Mouse (Mus musculus) embryonic stem cell, embryonic (primary cell): ENCODE results near the gene Serf2.

ENCODE experiments used
- CTCF ChIA-PET, 4 experiments: fragments of 300-600 bp in 2 of 4; fragments of 350-600 bp in 2 of 4; sonication (Branson Sonifier 250); formaldehyde crosslinking; loops; one replicate each; lab custom pipeline; 2022; ENCODE audit warnings: inconsistent platforms in 2 of 4; lab: Charles Lee
- POLR2A ChIA-PET, 4 experiments: fragments of 300-600 bp in 2 of 4; fragments of 350-600 bp in 2 of 4; sonication (Branson Sonifier 250); formaldehyde crosslinking; loops; one replicate each; lab custom pipeline; 2022; ENCODE audit warnings: antibody characterized with exemption in 4 of 4, inconsistent platforms in 1 of 4; lab: Charles Lee

The Serf2 gene

GRCm38 (mm10) chr2:121448739-121449535 lies at the start of gene Serf2:
Serf2 (plus strand) TSS chr2:121449195.
- ChIA-PET CTCF (interaction anchor here (0.5 to 1.5 kb wide), 15 partner anchors 8 to 543 kb away, joined by 3 to 9 read pairs (median 4); partner anchors contain the start of genes Catsper2 (in 2 of the 4), Pdia3 (in 2 of the 4), Adal (in 1 of the 4) and Lcmt2 (in 1 of the 4)), POLR2A (interaction anchor here (0.6 to 4.2 kb wide), 88 partner anchors 8 to 678 kb away, joined by 3 to 90 read pairs (median 6); partner anchors contain the start of genes Mfap1b (in 4 of the 4), Adal (in 3 of the 4), Catsper2 (in 3 of the 4) and Lcmt2 (in 3 of the 4))

GRCm38 (mm10) chr2:121403296-121403695 lies 45.7 kb upstream of the Serf2 start:
- ChIA-PET POLR2A (interaction anchor here in 1 of 4 experiments (0.6 to 2.2 kb wide), 2 partner anchors 10 to 222 kb away, joined by 3 to 7 read pairs; partner anchors contain the start of genes Catsper2 and Pdia3), CTCF (no interaction called here)

GRCm38 (mm10) chr2:121408160-121408559 lies 40.8 kb upstream of the Serf2 start:
- CTCF ChIA-PET, result interaction anchor here (0.6 to 2.0 kb wide), 6 partner anchors 12 to 691 kb away, joined by 3 to 8 read pairs (median 4); no protein-coding TSS in a partner anchor

GRCm38 (mm10) chr2:121412843-121413386 lies 36.1 kb upstream of the Serf2 start:
- POLR2A ChIA-PET, result interaction anchor here (0.5 to 6.8 kb wide), 98 partner anchors 8 to 1259 kb away, joined by 3 to 90 read pairs (median 5); partner anchors contain the start of genes Adal (in 3 of the 4), Lcmt2 (in 3 of the 4), Map1a (in 3 of the 4) and Serf2 (in 3 of the 4)
- CTCF ChIA-PET, result interaction anchor here (0.6 to 2.0 kb wide), 12 partner anchors 16 to 934 kb away, joined by 3 to 7 read pairs (median 5); partner anchors contain the start of genes Serf2 (in 2 of the 4) and Ckmt1 (in 1 of the 4)

More at GRCm38 (mm10) chr2:121408160-121408559, 40.8 kb upstream of the Serf2 start:
- POLR2A ChIA-PET, result interaction anchor here in 1 of 4 experiments (0.8 to 1.1 kb wide), 4 partner anchors 8 to 20 kb away, joined by 3 to 4 read pairs (median 4); no protein-coding TSS in a partner anchor

DNA sequence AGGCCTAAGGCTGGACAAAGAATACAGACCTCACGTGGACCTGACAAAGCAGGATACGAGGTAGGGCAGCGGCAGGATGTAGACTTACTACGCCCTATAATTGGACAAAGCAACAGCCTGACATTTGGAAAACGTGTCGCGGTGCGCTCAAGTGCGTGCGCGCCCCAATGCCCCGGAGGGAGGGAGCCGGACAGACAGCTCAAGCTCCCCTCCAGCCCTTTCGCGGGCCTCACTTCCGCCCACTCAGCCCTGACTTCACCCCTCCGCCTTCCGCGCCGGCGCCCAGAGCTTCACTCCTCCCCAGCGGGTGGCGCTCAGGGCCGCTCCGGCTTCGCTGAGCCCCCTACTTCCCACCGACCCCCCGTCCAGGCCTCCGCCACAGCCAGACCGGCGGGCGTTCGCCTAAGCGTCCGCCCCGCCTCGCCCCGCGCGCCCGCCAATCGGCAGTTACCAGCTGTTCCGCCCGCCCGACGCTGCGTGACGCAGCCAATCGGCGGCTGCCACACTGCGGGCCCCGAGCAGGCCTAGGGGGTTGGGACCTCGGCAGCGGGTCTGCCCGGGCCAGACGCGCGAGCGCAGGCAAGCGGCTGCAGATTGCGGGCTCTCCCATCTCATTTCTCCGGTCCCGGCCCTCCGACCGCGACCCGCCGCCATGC lies 35.5 kb upstream of the Serf2 start, which contains the start of the genes Pdia3 and Catsper2:
Gene Pdia3 (plus strand): TSS at position 389 of the 656 bp plus-strand sequence.
Gene Catsper2 (minus strand): TSS at position 406 of the 656 bp plus-strand sequence.
- ChIA-PET POLR2A (interaction anchor here (0.5 to 6.8 kb wide), 100 partner anchors 8 to 1259 kb away, joined by 3 to 90 read pairs (median 5); partner anchors contain the start of genes Adal (in 3 of the 4), Lcmt2 (in 3 of the 4), Map1a (in 3 of the 4) and Mfap1b (in 3 of the 4)), CTCF (interaction anchor here (0.6 to 2.0 kb wide), 12 partner anchors 17 to 935 kb away, joined by 3 to 7 read pairs (median 5); partner anchors contain the start of genes Serf2 (in 2 of the 4) and Ckmt1 (in 1 of the 4))

DNA sequence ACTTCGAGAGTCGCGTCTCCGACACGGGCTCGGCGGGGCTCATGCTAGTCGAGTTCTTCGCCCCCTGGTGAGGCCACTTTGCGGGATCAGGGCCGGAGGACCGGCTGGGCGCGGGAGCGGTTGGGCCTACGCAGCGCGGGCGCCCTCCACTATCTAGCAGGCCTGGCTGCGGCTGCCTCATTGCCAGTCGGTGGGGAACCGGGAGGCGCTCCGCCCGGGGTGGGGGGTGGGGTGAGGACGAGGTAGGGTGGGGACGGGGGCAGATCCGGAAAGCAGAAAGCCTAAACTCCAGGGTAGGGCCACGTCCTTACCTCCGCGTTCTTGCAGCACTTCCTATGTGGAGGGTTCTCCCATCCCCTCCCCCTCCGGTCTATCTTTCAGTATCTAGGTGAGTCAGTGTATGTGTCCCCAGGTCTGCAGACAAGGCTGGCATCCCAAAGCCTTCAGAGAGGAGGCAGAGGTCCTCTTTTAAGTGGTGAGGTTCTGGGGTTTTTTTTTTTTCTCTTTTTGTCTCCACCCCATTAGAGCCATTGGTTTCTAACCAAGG lies 34.8 kb upstream of the Serf2 start:
- ChIA-PET CTCF (interaction anchor here in 3 of 4 experiments (0.6 to 2.0 kb wide), 8 partner anchors 18 to 194 kb away, joined by 3 to 7 read pairs (median 5); partner anchors contain the start of gene Serf2 (in 2 of the 3)), POLR2A (interaction anchor here (0.6 to 6.8 kb wide), 84 partner anchors 7 to 613 kb away, joined by 3 to 90 read pairs (median 5); partner anchors contain the start of genes Serf2 (in 3 of the 4), Adal (in 2 of the 4), Hypk (in 2 of the 4) and Lcmt2 (in 2 of the 4))

- ChIA-PET POLR2A (interaction anchor here in 3 of 4 experiments (0.6 to 6.8 kb wide), 23 partner anchors 8 to 601 kb away, joined by 3 to 90 read pairs (median 4); partner anchors contain the start of genes Adal (in 1 of the 3), Hypk (in 1 of the 3), Lcmt2 (in 1 of the 3) and Map1a (in 1 of the 3)), CTCF (interaction anchor here in 3 of 4 experiments (0.5 to 0.7 kb wide), 3 partner anchors 77 to 194 kb away, joined by 3 to 4 read pairs (median 3); no protein-coding TSS in a partner anchor)
Observed at GRCm38 (mm10) chr2:121415103-121415502, 33.9 kb upstream of the Serf2 start.

DNA sequence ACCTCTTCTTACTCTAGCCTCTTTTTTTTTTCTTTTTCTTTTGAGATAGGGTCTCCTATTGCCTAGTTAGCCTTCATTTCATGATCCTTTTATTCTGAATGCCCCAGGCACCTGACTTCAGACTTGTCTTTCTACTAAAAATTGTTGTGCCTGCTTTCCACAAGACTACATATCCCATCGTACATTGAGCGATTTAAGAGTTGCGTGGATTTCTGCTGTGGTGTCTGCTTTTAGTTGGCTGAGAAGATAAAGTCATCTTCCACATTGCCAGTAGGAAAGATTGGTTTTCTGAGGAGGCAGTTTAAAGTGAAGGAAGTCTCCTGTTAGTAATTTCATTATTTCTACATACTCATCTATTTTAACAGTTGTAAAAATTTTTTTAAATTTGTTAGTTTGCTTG lies 33.4 kb upstream of the Serf2 start:
- ChIA-PET POLR2A (interaction anchor here in 3 of 4 experiments (0.7 to 6.8 kb wide), 15 partner anchors 8 to 805 kb away, joined by 3 to 90 read pairs (median 5); partner anchors contain the start of genes Serf2 (in 2 of the 3) and Mfap1b (in 1 of the 3)), CTCF (no interaction called here)

GRCm38 (mm10) chr2:121416356-121416755 lies 32.6 kb upstream of the Serf2 start:
- CTCF ChIA-PET, result interaction anchor here in 1 of 4 experiments (0.6 kb wide), 1 partner anchor 1724 kb away, joined by 3 read pairs; no protein-coding TSS in a partner anchor

DNA sequence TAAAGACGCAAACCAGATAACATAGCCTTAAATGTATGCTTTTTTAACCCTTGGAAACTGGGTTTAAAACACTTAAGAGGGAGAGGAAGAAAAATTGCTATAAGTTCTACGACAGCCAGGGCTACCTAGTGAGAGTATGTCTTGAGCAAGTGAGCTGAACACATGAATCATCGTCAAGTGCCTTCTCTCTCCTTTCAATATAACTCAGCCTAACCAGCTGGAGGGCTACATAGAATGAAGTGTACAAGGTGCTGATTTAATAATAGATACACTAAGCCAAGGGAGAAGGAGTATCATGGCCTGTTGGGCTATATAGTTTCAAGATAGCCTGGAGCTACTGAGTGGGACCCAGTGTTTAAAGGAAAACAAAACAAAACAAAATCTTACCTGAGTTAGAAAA lies 30.5 kb upstream of the Serf2 start:
- ChIA-PET CTCF (interaction anchor here in 1 of 4 experiments (0.6 to 1.2 kb wide), 2 partner anchors 8 to 16 kb away, joined by 3 to 4 read pairs; no protein-coding TSS in a partner anchor), POLR2A (interaction anchor here in 3 of 4 experiments (0.5 to 5.0 kb wide), 16 partner anchors 9 to 196 kb away, joined by 3 to 48 read pairs (median 4); partner anchors contain the start of genes Serf2 (in 3 of the 3), Hypk (in 1 of the 3) and Serinc4 (in 1 of the 3))

More at GRCm38 (mm10) chr2:121416356-121416755, 32.6 kb upstream of the Serf2 start:
- POLR2A ChIA-PET, result interaction anchor here in 2 of 4 experiments (0.7 to 6.8 kb wide), 17 partner anchors 8 to 93 kb away, joined by 3 to 90 read pairs (median 5); partner anchors contain the start of genes Mfap1b (in 2 of the 2) and Serf2 (in 2 of the 2)

DNA sequence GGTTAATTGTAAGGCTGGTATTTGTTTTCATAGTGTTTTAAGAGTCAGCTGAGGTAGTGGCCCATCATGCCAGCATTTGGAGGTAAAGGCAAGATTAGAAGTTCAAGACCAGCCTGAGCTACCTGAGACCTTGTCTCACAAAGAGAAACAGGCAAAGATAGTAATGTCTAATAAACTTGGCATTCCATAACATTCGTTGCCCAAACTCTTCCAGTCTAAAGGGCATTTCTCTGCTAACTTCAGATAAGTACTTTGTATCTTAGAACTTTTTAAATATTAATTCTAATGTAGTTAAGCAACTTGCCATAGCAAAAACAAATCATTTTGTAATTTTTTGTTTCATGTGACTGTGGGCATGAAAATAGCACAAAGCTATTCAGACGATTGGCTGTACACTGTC lies 25.8 kb upstream of the Serf2 start:
- ChIA-PET CTCF (interaction anchor here in 2 of 4 experiments (1.2 to 1.6 kb wide), 2 partner anchors 12 kb away, joined by 3 read pairs; no protein-coding TSS in a partner anchor), POLR2A (interaction anchor here in 3 of 4 experiments (0.7 to 3.6 kb wide), 10 partner anchors 9 to 25 kb away, joined by 3 to 39 read pairs (median 5); partner anchors contain the start of genes Catsper2 (in 3 of the 3), Pdia3 (in 3 of the 3) and Serf2 (in 1 of the 3))

DNA sequence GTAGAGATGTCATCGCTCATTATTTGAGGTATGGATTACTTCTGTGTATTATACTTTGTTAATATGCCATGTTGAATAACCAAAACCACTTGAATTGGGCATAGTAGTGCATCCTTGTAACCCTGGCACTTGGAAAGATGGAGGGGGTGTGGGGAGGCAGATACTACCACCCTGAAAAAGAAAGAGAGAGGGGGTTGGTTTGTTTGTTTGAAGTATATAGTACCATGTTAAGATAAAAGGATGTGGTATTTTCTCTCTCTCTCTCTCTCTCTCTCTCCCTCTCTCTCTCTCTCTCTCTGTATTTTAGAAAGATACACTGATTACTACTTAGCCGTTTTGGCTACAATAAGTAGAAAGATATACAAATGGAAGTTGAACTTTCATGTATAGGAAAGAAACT lies 23.1 kb upstream of the Serf2 start:
- POLR2A ChIA-PET, result interaction anchor here in 1 of 4 experiments (1.0 to 3.3 kb wide), 3 partner anchors 13 to 86 kb away, joined by 3 to 19 read pairs (median 11); partner anchors contain the start of gene Serf2
- CTCF ChIA-PET, result no interaction called here

DNA sequence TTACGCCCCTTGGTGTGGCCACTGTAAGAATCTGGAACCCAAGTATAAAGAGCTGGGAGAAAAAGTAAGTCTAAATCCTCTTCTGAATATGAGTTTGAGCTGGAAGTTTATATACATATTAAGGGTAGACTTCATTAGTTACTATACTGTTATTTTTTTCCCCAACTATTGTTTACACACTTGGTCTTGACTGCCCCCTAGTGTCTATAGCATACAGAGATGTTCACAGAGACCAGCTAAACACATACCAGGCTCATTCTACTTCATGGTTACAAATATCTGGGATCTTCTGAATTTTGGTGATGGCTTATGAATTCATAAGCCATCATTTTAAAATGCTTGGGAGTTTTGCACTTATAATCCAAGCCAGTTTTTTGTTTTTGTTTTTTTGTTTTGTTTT lies 14.1 kb upstream of the Serf2 start:
- POLR2A ChIA-PET, result interaction anchor here in 3 of 4 experiments (0.5 to 4.4 kb wide), 25 partner anchors 8 to 826 kb away, joined by 3 to 48 read pairs (median 4); partner anchors contain the start of genes Catsper2 (in 3 of the 3), Pdia3 (in 3 of the 3), Serf2 (in 3 of the 3) and Hypk (in 2 of the 3)

DNA sequence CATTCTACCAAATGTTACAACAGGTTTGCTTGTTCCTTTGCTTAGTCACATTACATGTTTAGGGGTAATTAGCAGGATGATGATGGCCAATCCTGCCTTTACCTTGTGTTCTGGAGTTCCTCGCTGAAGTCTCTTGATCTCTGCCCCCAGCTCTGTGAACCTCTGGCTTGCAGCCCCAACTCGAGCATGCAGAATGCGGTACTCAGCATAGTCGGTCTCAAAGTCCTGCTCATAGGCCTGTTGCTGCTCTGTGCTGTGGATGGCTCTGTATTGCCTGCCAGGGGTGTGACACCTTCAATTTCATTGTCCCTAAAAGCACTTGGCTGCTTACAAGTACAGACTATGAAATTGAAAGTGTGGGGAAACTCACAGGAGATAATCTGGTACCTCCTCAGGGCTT lies 9.2 kb upstream of the Serf2 start:
- POLR2A ChIA-PET, result interaction anchor here (0.8 to 5.9 kb wide), 12 partner anchors 8 to 33 kb away, joined by 3 to 26 read pairs (median 11); partner anchors contain the start of genes Serf2 (in 3 of the 4), Catsper2 (in 2 of the 4), Pdia3 (in 2 of the 4) and Serinc4 (in 1 of the 4)

More for the DNA sequence above, 14.1 kb upstream of the Serf2 start:
- CTCF ChIA-PET, result interaction anchor here (0.5 to 1.5 kb wide), 16 partner anchors 10 to 372 kb away, joined by 3 to 6 read pairs (median 3); partner anchors contain the start of genes Catsper2 (in 2 of the 4), Pdia3 (in 2 of the 4), Serf2 (in 2 of the 4) and Ell3 (in 1 of the 4)

More for the DNA sequence above, 9.2 kb upstream of the Serf2 start:
- CTCF ChIA-PET, result no interaction called here
